Mouse (Mus musculus) lung, postnatal 25 days (tissue): ENCODE results near the gene Adamtsl1.

Experiments
- DNase-seq: peaks from one replicate; pipeline ENCODE4 v3.0.0; 2022; ENCODE audit warnings: low spot score

Gene Adamtsl1

DNA sequence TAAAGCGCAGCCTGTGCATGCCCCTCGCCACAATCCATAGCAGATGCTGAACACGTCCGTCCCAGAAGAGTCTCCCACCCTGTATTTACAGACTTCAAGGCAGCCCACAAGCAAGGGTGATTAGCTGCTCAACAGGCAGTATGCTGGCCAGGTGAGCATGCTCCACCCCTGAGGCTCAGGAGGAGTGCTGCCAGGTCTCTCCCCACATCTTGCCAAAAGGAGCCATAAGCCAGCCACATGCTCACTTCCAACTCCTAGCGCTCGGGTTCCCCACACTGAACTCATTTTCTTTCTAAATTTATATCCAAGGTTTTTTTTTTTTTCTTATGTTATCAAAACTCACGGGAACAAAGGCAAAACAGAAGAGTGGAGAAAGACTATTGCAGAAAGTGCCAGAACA lies 687.8 kb downstream of the Adamtsl1 start:
- DNase-seq: no peak

DNA sequence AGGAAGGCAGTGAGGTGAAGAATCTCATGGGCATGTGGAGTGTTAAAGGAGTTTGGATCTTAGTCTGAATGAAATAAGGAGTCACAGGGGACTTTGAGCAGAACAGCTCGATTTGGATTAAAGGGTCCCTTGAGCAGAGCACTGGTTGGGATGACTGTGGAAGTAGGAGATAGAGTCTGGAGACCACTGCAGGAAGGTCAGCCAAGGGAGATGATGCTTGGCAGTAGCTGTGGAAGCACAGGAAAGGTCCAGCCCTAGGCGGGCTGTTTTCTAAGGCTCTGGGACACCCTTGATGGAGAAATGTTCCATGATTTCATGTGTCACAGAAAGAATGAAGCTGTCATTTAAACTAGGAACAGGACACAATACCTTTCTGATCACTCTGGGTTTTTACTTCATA lies 689.3 kb downstream of the Adamtsl1 start:
- DNase-seq: no peak

DNA sequence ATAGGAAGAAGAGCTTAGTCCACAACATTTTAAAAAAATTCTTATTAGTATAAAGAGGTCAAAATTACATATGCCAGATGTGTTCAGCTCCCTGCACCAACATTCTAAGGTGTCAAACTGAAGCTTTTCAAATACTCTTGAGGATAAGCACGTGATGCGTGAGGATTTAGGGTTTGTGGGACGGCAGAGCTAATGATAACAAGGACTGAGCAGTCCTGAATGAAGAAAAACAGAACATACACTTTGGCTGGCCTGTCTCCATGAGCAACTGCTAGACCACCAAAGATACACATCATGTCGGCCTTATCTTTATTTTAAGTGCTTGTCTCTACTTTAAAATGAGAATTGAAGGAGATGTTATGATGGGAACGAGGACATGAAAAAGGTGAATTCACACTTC lies 710.9 kb downstream of the Adamtsl1 start:
- DNase-seq: no peak

DNA sequence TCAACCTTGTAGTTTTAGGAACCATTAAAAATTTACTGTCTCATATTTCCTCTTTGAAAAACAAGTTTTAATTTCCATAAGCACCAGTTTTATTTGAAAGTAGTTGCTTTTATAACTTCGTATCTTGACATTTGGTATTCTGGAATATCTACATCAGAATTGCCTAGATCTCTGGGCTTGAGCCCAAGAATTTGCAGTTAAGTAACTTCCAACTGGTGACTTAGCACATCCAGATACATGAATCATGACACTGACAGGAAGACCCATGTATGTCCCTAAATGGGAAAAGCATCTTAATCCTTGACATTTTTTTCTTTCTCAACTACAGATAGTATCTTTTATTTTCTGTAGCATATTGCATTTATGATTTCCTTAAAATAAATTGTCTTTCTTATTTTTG lies 713.1 kb downstream of the Adamtsl1 start:
- no peak for DNase-seq

DNA sequence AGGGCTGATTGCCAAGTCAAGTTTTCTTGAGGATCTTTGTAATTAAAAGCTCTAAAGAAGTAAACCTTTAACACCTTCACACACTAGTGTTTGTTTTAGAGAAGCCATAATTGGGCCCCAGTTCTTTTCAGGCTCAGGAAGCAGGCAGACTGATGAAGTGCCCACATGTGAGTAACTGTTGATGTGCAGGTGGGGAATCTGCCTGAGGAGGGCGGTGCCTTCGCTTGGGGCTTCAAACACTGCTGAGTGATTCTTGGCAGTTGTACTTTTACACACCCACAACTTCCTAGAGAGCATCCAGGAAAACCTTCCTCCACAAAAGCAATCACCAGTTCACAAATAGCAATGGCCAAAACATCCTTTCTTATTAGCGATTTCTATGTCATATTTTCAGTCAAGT lies 719.2 kb downstream of the Adamtsl1 start:
- no peak for DNase-seq

DNA sequence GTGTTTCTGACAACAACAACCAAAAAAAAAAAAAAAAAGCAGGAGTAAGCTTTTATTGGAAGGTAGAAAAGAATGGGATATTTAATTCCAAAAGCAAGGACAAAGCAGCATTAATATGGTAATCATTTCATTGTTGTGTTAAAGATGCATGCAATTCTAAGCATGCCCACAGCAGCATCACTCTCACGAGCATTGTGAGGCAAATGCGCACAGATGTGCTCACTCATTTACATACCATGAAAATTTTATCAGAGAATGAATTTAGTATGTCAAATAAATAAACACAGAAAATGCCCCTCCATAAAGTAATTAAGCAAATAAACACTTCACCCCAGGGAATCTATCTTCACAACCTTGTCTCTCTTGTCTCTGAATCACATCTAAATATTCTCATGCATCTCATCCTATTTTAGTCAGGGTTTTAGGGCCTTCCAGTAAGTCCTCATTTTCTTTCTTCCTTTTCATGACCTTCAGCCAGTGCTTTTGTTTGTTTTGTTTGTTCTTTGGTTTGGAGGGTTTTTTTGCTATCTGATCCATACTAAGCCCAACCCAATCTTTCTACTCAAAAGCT lies 728.0 kb downstream of the Adamtsl1 start:
- DNase-seq: no peak

DNA sequence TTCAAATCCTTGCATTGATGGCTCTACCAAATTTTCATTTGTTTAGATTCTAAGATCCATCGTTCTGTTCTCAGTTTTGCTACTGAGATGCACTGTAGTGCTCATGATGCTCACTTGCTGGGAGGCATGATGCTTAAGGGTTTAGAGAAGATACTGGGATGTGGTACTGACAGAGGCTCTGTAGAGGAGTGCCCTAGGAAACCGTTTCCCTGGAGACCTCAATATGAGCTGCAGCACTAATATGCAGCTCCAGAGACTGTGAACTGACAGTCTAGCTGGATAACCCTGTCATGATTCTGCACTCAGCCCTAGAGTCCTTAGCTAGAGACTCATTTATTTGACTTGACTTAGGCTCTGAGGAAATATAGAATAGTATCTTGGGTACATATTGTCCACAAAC lies 756.1 kb downstream of the Adamtsl1 start:
- no peak for DNase-seq

DNA sequence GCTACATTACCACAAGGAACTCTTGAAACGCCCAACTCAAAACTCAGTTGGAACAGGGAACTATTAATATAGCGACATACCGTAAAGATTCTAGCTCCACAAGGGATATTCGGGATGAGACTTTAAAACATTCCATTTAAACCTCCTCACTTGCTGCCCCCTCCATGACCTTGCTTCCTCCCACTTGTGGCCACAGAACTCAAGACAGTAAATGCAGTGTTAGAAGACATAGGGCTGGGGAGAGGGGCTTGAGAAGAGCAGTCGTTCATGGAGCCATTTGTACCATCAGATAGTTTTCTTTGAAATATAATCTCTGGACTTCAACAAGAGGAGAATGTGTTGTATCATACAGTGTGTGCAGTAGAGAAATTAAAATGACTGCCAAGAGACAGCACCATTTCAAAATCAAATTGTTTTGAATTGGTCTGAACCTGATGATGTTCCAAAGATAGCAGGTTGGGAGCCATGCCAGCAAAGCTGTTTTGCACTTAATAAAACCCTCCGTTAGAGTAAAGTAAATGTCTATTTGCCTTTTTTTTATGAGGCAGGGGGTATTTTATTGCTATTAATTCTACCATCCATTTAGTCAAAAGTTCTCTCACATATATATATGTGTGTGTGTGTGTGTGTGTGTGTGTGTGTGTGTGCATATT lies 759.9 kb downstream of the Adamtsl1 start:
- no peak for DNase-seq

DNA sequence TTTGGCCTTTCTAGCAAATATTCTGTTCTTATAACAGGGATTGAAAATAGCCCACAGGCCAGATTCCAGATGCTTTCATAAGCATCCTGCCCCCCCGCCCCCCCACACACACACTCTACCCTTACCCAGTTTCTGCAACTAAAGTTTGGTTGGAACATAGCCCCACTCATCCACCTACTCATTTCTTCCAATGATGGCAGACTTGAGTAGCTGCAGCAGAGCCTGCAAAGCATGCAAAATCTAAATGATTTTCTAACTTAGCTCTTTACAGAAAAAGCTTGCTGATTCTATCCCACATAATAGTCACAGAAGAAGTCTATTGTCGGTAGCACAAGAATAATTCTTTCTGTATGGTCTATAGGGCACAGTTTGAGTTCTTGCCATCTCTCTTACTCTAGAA lies 760.7 kb downstream of the Adamtsl1 start:
- no peak for DNase-seq

DNA sequence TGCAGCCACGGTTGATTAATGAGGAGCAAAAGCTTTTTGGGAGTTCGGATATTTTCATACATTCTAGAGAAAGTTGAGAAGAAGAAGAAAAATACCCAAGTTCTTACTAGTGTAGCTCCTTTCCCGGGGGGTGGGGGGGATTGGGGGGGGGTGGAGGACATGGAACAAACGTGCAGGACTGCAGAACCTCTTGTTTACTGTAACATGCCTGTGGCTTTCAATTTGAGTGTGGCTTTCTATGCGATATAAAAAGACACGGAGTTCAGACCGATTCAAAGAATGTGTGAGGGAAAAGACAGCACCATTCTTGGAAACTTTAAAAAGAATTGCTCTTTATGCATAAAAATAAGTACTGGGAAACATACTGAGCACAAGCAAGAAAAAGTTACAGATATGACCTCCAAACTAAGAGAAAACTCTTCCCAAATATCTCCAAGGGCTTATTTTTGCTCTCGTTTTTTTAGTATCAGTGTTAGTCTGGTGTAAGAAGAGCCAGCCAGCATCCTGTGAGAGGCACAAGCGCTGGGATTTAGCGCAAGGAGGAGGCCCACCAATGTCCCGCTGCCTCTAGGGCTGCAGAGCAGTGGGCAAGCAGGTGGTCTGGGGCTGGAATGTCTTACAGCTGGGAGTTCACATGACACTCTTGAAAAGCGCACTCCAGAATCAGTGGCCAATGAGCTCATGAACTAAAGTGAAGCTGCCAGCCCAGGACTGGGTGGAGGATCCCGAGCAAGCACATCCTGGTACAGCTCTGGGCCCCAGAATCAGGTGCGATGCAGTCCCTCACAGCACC lies 762.2 kb downstream of the Adamtsl1 start:
- no peak for DNase-seq

DNA sequence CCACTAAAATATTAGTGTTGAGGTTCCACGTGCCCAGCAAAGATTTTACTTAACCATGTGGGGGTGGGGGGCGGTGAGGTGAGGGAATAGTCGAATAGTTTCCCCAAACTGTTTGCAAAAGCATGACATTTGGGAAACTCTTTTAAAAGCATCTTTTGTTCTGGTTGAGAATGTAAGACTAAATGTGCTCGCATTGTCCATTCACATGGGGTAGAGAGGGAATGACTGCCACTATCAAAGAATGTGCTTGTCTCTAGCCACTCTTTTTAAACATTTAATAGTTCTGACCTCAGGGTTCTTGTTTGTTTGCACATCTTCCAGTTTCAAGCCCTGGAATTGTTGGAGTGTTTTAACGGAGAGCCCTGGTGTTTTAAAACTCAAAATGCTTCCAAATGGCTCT lies 764.6 kb downstream of the Adamtsl1 start:
- no peak for DNase-seq

DNA sequence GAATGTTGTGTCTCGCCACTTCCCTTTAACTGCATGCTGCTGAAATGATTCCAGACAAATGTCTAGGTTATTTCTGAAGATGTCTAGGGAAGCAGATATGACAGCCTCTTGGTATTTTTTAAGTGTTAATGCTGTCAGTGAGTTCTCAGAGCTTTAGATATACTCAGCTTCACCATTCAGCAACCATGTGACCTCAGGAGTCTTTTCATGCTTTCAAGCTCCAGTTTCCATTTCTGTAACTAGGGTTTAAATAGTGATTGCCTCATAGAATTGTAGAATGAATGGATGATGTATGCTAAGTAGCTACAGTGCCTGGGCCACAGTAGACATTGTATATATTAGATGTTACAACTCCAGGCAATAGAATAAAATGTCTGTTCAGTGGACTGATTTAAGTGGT lies 772.6 kb downstream of the Adamtsl1 start:
- no peak for DNase-seq

DNA sequence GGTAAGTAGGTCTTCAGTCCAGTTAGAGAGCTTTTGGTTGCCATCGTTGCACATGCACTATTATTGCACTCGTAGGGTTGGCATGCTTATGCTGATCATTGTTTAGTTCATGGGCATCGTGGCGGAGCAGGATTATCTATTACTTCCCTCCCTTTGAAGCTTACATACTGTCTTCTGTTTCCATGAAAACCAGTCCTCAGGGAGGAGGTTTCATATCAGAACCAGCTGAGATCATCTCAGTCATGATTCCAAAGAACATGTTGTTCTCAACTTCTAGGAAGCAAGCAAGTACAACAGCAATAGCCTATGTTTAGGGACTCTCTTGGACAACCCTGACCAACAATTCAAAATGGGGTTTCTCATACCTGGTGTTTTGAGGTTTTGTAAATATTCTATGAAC lies 774.3 kb downstream of the Adamtsl1 start:
- DNase-seq: no peak

DNA sequence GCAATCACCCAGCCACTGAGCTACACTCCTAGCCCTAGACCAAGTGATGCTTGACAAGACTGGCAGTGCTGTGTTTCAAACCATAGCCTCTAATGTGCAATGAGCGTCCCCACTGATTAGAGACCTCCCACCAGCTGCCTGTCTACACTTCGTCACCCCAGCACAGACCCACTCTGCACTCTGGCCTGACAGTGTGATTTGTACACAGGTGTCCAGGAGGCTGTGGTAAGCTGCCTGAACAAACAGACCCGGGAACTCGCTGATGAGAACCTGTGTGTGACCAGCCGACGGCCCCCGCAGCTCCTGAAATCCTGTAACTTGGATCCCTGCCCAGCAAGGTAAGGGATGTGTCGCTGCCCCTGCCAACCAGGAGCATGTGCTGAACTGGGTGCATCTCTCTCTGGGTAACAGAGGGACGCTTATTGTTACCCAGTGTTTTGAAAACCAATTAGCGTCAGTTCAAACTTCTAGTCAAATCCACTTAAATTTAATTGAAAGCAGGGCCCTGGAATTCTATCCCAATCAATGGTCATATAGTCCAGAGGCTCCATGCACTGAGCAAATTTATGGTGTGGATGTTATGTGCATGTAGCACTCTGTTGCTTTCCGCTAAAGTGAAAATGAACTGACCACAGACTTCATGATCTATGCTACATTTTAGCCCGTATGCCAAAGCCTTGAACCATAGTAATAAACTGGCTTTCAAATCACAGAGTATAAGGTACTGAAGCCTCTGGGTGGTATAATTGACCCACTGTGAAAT lies 775.7 kb downstream of the Adamtsl1 start:
- no peak for DNase-seq

DNA sequence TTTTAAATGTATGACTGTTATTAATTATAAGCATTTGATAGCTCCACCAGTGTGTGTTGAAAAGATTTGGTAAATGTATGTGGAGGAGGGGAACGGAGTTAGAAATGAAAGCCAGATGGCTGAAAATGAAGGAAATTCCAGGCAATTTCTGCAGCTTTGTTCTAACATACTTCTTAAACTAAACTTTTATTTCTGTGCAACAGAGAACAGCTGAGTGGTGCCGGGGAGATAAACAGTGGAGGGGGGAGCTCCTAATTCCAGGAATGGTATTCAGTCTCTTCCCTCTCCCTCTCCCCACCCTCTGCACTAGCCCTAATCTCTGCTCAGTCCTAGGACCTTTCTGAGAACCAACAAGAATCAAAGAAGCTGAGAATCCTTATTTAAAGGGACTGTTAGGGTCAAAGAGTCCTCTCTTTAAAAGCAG lies 780.9 kb downstream of the Adamtsl1 start:
- DNase-seq: no peak

DNA sequence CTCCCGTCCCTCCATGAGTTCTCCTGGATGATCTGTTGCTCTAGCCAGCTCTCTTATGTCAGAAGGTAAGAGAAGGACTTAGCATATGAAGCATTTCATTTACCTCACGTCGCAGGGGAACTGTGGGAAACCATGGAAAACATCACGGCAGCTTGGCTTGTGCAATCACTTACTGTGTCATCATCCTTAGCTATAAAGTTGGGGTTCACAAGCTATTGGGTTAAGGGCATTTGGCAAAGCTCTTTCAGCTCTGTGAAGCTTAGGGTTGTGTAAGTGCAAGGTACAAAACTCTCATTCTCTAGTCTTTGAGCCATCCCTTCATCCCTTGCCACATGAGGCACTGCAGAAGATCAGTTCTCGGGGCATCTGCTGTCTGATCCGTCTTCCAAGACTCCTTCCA lies 787.5 kb downstream of the Adamtsl1 start:
- no peak for DNase-seq

DNA sequence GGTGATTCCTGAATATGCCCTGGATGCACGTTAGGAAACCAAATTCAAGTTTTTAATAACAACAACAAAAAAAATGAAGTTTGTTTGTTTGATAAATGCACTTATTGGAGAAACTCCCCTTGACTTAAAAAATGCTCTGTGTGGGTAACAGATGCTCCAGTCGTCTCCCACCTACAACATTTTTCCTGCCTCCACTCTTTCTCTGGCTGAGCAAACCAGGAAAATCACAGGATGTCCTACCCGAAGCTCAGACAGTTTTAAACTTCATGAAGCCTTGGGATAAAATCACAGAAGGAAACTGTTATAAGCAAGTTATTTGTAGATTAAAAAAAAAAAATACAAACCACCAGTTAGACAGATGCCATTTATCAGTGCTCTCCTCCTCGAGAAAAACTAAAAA lies 788.1 kb downstream of the Adamtsl1 start:
- DNase-seq: no peak

DNA sequence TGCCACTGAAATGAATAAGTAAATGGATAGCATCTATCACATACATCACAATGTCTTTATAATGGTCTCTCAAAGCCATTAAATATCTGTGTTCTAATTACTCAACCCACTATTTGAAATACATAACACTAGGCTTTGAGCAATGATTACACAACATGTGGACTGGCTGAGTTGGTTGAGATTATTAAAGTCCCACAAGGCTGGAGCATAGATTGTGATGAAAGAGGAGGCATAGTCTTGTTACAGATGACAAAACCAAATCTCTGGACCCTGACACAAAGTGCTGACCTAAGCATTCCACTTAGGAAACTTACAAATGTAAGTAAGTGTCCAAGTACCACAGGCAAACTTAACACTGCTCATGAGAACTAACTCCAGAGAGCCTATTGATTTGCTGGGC lies 792.8 kb downstream of the Adamtsl1 start:
- no peak for DNase-seq

DNA sequence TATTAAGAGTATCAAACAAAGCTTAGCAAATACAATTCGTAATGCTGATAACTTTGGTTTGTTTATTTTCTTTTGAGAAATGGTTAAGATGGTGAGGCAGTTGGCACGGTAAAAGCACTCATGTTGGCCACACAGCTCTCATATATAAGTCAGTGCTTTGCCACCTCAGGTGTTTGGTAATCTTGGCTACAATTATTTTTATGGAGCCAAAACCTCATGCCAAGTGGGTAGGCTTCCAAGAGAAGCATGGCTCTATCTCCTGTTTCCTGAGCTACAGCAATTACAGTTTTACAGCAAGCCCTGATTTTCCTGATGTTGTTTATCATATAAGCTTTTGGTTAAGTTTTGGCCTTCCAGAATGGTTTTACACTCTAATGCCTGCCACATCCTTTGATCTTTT lies 795.2 kb downstream of the Adamtsl1 start:
- DNase-seq: no peak

DNA sequence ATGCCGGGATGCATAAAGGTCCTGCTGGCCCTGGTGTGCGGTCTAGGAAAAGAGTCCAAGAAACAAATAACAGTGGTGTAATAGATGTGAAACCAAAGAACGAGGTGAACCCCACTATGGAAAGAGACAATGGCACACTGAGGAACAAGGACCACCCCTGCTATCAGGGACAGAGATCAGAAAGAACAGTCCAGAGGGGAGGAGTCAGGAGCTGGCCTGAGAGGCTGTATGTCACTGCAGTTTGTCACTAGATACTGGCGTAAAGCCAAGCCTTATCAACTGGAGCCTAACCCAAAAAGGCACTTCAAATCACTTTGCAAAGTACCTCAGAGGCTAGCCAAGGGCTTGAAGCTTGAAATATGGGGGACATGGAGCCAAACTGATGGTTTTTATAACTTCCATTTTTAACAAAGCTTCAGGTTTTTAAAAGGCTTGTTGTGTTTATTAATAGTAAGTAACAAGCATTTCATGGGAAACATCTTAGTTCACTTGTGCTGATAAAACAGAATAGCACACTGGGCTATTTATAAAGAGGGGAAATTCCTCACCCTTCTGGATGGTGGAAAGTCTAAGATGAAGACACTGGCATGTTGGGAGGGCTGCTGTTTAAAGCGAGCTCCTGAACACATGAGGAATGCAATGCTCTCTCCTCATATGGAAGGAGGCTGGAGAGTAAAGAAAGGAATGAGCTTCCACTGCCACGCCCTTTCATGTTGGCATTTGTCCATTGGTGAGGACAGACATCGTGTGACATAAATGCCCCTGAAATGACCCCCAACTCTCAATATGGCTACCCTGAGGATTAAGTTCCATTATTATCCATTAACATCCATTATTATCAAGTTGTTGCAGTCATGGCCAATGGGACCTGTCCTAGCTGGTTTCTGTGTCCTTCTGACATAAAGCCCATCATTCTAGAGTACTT lies 797.1 kb downstream of the Adamtsl1 start:
- peak; percentile 34 for DNase-seq

DNA sequence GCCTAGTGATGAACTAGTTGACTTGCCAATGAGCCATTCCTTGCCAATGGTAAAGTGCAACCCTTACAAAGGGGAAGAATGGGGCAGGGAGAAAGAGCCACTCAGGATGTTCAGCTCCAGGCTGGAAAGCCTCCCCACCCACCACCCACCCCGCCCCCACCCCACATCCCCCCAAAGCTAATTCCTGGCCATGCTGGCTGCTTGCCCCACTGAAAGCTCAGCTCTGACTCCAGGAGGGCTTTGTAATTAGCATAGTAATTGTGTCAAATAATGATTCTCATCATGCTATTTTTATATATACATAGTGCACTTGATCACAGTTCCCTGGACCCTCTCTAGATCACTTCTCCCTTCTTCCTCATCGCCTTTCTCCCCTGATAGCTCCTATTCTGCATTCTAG lies 798.4 kb downstream of the Adamtsl1 start:
- no peak for DNase-seq

DNA sequence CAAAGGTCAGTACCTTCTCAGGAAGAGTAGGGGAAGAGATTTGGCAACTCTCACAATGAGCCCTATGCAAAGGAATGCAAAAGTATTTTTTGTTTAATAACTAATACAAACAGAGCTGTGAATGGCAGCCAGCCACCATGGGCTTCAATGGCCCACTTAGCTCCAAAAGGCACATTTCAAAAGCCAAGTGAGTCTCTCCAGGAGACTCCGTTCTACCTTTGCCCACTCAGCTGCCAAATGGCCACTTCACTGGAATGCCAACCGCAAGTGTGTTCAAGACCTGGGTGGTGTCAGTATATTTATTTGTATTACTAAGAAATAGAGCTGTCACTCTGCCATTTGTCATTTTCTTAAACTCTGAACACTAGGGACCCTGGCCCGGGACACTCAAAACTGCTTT lies 800.5 kb downstream of the Adamtsl1 start:
- DNase-seq: peak; percentile 90
